Mouse (Mus musculus) thymus, postnatal 0 days (tissue): ENCODE results near the gene Zscan4-ps3. TPM values are rescaled to one million over a fixed set of nuclear protein-coding genes. Genes with fewer than 3 reads are reported as not detected.
"Not testable (repeated sequence)": the region's sequence is repeated elsewhere in the genome, so short reads cannot be mapped to it uniquely, and the experiment has no call there.

Experiments
- DNase-seq: peaks from one replicate; pipeline ENCODE4 v3.0.0-alpha.2; 2015; ENCODE audit warnings: low spot score
- polyA plus RNA-seq: library from polyadenylated mRNA; unstranded; fragments of >200 nt; fragmentation: Nextera tagmentation; extraction: Ambion mirVana; gene quantifications from 2 replicates; pipeline ENCODE4 v1.2.1, GENCODE M21; 2015

Zscan4-ps3 gene
- polyA plus RNA-seq = not detected in 2 replicates

- DNase-seq = not testable (repeated sequence)
Observed at GRCm38 (mm10) chr7:11609008-11609407, at the start of gene Zscan4-ps3. TSS of gene Zscan4-ps3 (plus strand) at chr7:11609308.

GRCm38 (mm10) chr7:11617082-11617481, 8.0 kb downstream of the Zscan4-ps3 start:
- not testable (repeated sequence) for DNase-seq

Other genes with a start within 250 kb of the Zscan4-ps3 start
- not detected in 2 replicates for gene Zscan4f, start 211.4 kb upstream of the Zscan4-ps3 start, polyA plus RNA-seq
- 0.09 TPM in 1 of 2 replicates, not detected in the other for gene Zscan4-ps2, start 95.0 kb upstream of the Zscan4-ps3 start, polyA plus RNA-seq
- gene Vmn1r72, start 70.8 kb downstream of the Zscan4-ps3 start, polyA plus RNA-seq = not detected in 2 replicates
- gene Vmn1r73, start 121.0 kb downstream of the Zscan4-ps3 start, polyA plus RNA-seq = not detected in 2 replicates
- gene Vmn1r74, start 224.7 kb downstream of the Zscan4-ps3 start, polyA plus RNA-seq = not detected in 2 replicates